Mouse (Mus musculus): ENCODE measurements at regions not wholly inside any gene's neighbourhood (a gene's known extent, or its start where the extent isn't known, plus 50 kb on each side); places are given as distances from the start of the nearest gene placed in this dataset.

DNA sequence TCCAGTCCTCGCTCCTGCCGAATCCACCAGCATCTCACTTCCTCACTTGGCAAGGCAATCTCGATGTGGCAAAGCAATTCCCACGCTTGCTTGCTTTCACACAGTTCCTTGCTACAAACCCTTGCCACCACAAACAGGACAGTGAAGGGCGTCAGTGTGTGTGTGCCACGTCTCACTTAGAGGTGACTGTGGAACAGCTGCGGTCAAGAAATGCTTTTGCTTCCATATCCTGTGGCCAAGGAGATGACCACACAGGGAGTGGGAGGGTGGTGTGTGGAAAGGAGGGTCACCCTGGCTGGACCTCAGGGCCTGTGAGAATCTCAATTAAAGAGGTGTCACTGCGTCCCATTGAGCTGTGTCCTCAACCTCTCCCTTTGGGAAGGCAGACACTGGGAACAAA is 207.4 kb downstream of the Opa1 start:
- TF ChIP-seq CTCF (IDR thresholded peaks at IDR 0.05; ENCODE audit: low read depth) (no peak), EP300 (IDR thresholded peaks at IDR 0.05; ENCODE audit: low read depth) (no peak)
